Mouse (Mus musculus): ENCODE results near the gene Fcgrt.
"Not testable (repeated sequence)": the region's sequence is repeated elsewhere in the genome, so short reads cannot be mapped to it uniquely, and the experiment has no call there.

Gene Fcgrt

DNA sequence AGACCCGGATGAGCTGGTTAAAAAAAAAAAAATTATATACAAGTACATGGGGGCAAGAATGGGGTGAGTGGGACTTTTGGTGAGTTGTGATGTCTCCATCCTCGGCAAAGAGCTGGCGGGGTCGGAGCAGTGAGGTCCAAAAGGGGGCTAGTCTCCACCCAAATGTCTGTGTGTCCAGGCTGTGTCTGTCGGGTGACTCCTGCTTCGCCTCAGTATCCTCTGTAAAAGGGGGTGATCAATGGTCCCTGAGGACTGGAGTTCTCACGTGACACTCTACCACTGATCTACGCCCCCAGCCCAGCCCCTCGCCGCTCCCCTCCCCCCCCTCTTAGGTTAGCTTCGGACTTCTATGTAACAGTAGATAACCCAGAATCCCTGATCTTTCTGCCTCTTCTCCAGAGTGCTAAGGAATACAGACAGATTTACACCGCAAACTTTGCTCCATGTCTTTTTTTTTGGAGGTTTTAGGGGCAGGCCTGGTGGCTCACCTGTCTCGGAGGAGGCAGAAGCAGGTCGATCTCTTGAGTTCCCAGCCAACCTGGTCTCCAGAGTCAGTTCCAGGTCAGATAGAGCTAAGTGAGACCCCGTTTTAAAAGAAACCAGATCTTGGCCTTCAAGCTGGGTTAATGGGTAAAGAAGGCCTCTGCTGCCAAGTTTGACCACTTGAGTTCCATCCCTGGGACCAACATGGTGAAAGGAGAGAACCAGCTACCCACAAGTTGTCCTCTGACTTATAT lies 26.3 kb upstream of the Fcgrt start:
- DNase-seq (ENCODE audit: low read depth, low spot score) = no peak

DNA sequence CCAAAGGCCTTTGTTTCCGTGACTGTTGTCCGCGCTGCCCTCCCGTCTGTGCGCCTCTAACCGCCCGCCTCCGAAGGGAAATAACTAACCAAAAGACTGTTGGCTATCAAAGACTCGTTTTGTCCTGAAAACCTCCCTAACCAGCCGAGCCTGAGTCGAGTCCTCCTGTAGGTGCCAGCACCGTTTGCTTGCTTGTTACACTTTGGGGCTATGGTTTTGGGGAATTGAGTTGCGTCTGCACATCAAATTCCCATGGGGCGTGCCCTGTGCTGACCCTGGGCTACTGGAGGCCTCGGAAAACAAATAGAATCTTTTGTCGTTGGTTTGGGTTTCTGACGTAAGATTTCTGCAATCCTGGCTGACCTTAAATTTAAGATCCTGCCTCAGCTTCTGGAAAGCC lies 25.7 kb upstream of the Fcgrt start:
- DNase-seq (ENCODE audit: low read depth, low spot score) = no peak

DNA sequence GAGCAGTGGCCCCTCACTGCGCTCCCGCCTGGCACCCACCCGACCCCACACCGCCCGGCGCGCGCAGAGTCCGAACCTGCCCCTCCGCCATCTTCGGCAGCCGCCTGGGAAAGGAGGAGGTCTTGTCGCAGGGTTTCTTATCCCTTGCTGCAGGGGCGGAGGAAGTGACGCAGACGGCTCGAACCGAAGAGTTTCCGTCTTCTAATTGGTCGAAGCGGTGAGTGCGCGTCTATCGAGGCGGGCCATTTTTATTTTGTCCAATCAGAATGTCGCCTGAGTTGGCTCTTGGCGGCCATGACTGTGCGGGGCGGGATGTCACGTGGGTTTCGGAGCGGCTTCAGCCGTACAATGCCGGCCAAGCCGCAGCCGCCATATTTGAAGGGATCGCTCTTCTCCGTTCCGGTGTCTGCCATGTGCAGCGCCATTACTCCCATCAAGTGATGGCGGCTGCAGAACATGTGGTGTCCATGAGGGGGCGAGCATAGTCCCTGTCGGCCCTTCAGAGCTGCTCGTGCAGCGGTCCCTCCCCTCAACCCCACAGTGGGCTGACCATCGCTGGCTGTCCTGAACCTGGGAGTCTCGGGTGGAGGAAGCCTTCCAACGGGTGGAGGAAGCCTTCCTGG lies 25.1 kb upstream of the Fcgrt start, which contains the start of gene Rpl13a:
Rpl13a (minus strand) TSS at position 138 of the 623 bp plus-strand sequence.
- DNase-seq (ENCODE audit: low read depth, low spot score) = peak; percentile 100

DNA sequence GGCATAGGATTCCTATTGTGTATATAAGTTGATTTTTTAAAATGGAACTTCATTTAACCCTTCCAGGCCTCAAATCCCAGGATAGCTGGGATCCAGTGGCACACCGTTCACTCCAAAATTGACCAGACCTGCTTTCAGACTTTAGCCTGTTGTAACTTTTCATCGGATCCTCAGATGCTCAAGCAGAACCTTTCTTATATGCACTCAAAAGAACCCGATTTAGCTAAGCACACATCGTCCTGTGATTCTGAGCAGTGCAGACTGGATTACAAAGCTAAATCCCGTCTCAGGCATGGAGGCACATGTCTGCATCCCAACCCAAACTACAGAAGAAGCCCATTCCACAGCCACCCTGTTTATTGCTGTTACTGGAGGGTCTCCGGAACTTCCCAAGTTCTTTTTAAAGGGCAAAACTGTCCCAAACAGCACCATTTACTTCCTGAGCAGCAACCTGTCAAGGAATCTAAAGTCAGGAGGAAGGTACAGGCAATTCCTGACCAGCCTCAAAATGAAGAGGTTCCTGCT lies 24.1 kb upstream of the Fcgrt start:
- DNase-seq (ENCODE audit: low read depth, low spot score) = peak; percentile 20

DNA sequence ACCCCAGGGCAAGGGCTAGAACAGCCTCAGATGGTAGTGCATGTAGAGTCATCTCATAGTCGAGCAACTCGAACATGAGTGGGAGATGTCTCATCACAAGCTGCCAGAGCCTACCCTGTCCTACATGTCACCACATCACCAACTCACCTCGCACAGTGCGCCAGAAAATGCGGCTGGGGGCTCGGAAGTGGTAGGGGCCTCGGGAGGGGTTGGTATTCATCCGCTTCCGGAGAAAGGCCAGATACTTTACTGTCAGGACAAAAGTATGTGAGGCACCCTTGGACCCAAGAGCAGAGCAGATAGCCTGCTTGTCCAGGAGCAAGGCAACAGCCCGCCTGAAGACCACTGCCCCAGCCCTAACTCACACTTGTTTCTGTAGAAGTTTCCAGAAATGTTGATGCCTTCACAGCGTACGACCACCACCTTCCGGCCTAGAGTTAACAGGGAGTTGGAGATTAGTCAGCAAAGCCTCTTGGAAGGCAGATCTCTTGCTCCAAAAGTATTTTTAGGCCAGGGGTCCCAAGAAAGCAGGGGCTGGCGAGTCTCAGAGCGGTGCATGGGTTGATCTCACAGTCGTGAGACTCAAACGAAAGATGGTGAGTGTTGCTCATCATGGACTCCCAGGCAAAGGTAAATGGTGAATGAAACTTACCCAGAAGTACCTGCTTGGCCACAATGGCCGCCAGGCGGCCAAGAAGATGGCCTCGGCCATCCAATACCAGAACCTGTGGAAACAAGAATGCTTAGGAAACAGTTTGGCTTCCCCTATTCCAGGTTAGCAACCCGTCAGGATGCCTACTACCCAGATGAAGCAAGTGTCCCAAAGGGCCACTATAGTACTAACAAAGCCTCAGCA lies 23.4 kb upstream of the Fcgrt start:
- DNase-seq (ENCODE audit: low read depth, low spot score) = peak; percentile 52

DNA sequence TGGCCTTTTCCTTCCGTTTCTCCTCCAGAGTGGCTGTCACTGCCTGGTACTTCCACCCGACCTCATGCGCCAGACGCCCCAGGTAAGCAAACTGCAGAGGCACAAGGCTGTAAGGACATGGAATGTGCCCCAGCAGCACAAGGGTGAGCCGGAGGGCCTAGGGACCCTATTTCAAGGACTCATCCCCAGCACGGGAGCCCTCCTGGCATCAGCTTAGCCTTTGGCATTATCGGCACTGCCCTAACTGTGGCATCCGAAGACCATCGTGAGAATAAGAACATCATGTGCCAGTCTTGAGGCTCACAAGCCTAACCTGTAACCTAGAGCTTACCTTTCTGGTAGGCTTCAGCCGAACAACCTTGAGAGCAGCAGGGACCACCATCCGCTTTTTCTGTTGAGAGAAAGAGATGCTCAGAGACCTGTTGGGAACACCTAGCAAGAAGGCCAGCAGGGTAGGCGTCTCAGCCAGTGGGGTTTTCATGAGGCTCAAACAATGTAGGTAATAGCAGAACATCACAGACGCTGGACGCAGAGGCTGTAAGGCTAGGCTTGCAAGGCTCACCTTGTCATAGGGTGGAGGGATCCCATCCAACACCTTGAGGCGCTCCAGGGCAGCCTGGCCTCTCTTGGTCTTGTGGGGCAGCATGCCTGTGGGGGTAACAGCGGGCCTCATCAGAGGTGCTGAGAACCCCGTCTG lies 22.6 kb upstream of the Fcgrt start:
- no peak for DNase-seq (ENCODE audit: low read depth, low spot score)

DNA sequence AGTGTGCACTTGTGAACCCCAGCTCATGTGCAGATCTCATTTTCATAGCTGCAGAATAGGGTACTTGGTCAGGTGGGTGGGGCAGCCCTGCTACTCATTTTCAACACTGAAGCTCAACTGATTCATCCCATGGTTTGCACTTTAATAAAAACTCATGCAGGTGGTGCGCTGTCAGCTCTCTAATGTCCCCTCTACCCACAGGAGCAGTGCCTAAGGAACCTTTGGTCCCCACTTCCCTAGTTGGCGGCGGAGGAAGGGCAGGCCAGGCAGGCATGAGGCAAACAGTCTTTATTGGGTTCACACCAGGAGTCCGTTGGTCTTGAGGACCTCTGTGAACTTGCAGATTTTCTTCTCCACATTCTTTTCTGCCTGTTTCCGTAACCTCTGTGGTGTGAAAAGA lies 22.0 kb upstream of the Fcgrt start:
- DNase-seq (ENCODE audit: low read depth, low spot score) = not testable (repeated sequence)

DNA sequence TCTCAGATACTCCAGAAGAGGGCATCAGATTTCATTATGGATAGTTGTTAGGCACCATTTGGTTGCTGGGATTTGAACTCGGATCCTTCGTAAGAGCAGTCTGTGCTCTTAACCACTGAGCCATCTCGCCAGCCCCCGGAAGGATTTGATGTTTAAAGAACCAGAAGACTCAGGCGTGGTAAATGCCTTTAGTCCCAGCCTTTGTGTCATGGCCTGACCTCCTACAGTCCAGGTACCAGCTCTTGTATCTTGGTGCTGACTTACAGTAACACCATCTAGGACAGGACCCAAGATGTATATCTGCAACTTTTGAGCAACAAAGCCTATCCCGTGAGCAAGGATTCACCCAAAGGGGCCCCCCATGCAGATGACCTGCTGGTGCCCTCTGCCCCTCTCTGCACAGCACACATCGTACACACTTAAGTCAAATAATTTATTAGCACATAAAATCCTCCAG lies 21.5 kb upstream of the Fcgrt start:
- peak; percentile 69 for DNase-seq (ENCODE audit: low read depth, low spot score)

DNA sequence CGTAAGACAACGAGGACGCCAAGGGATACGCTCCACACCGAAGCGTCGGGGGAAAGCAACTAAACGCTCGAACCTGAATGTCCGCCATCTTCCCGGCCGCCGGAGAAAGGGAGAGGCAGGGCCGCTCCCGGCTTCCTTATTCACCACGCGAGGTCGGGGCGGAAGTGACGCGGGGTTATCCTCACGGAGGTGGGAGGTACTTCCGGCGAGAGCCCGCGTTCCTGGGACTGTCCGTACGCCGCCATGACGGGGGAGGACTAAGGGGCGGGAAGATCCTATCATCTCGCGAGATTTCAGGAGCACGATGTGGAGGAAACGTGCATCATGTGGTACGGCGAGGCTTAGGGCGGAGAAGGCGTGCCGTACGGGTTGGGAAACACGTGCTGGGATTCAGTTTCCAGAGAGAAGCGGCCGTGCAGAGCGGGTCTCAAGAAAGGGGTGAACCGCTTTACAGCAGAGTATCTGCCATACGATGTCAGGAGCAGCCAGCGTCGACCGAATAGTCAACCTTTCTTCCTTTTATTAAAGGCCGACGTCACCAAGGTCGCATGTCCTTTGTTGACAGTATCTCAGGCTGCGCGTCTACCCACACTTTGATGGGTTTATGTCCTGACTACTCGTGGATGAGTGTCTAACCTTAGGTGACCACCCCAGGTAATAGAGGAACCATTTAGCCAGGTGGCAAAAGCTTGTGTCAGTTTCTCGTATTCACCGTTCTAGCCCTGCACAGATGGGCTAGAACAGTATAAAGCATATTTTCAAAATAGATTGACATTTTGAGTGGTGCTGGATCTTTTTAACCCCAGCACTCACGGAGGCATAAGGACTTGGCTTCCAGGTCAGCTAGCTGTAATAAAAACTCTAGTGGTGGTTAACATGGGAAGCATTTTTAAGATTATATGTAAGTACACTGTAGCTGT lies 20.8 kb upstream of the Fcgrt start, which contains the start of gene Rps11:
Rps11 (minus strand) TSS at position 216 of the 920 bp plus-strand sequence.
- DNase-seq (ENCODE audit: low read depth, low spot score) = peak; percentile 99

DNA sequence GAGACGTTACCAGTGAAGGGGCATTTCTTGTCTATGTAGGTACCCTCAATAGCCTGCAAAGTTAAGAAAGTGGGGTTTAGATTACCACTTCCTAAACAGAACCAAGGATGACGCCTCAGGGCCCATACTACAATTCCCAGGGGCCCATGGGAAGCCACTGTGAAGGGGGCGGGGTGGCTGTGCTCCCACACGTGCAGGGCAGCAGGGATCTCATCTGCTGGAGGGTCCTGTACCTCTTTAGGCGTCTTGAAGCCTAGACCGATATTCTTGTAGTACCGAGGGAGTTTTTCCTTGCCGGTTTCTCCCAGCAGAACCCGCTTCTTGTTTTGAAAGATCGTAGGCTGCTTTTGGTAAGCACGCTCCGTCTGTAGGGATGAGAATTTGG lies 19.5 kb upstream of the Fcgrt start:
- DNase-seq (ENCODE audit: low read depth, low spot score) = peak; percentile 53

DNA sequence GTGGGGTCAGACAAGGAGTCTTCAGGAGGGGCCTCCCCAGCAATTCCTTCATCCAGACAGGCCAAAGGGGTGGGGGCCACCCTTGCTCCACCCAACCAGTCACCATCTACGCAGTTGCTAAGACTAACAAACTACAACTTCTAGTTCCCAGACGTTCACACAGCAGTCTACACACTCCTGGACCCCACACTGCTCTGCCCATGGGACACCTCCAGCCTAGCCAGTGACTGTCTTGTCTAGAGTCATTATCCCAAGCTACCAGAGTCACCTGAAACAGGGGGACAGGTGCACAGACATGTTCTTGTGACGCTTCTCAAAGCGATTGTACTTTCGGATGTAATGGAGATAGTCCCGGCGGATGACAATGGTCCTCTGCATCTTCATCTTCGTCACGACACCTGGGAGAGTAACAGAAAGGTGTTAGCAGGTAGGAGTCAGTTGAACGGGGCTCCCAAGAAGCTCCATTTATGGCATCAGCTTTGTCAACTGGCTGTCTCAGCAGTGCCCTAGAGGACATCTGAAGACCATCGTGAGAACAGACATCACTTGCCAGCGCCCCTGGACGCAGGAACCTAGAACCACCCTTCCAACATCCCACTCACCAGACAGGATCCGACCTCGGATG lies 19.0 kb upstream of the Fcgrt start:
- peak; percentile 26 for DNase-seq (ENCODE audit: low read depth, low spot score)

DNA sequence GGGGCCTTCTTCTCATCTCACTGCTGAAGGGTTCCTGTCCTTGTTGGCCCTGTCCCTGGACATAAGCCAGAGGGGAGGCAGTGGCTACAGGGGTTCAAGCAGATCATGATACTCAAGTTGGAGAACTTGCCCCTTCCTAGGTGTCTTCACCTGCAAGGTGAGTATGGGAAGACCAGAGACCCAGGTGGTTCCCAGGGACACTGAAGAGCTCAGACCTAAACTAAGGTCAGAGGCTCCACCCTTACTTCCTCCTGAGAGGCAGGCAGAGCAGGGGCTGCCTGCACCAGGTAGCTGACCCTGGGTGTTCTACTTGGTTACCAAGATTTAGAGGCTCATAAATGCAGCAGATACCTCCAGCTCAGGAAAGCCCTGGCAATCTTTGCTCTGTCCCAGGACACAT lies 18.3 kb upstream of the Fcgrt start:
- DNase-seq (ENCODE audit: low read depth, low spot score) = no peak

DNA sequence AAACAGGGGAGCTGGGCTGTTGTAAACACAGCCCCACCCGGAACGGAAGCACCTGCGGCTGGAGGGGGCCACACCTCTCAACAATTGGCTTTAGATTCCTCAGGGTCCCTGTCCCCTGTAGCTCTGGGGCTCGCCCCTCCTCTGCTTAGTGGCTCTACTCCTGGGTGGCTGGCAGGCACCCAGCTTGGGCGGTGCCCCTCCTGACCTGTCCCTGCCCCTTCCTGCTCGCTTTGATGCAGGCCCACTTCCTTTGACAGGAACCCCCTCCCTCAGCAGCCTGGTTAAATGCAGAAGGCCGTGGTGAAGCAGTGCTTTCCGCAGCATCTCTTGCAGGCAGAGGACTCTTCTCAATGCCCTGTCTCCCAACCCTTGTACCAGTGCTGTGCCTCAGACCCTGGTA lies 17.8 kb upstream of the Fcgrt start:
- DNase-seq (ENCODE audit: low read depth, low spot score) = peak; percentile 92

DNA sequence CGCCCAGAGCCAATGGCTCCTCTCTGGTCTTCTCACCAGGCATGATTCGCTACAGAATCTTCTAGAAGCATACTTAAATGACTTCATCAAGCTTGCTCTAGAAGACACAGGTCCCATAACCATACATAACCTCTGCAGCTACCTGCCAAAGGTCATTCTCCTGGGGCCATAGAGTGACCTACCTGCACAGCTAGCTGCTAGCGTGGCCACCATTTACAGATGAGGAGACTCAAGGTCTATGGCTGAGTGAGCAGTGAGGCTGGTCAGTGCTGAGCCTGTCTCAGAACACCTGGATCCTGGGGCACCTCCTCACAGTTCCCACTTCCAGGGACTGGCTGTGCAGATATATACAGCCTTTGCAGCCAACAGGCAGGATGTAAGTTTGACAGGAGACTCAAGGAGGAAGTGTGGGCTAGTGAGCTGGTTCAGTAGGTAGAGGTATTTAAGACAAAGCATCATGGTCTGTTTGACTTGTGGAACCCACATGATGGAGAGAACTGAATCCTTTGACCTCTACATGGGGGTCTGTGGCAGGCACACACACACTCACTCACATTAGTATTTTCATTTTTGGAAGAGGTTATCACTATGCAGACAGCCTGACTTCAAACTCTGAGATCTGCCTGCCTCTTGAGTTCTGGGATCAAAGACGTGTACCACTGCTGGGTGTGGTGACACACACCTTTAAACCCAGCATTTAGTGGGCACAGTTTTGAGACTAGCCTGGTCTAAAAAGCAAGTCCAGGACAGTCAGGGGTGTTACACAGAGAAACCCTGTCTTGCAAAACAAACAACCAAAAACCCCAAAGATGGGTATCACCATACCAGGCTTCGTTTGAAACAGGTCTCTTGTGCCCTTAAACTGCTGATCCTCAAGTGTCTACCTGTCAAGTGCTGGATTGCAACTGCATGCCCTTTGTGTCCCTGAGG lies 16.4 kb upstream of the Fcgrt start:
- peak; percentile 55 for DNase-seq (ENCODE audit: low read depth, low spot score)

DNA sequence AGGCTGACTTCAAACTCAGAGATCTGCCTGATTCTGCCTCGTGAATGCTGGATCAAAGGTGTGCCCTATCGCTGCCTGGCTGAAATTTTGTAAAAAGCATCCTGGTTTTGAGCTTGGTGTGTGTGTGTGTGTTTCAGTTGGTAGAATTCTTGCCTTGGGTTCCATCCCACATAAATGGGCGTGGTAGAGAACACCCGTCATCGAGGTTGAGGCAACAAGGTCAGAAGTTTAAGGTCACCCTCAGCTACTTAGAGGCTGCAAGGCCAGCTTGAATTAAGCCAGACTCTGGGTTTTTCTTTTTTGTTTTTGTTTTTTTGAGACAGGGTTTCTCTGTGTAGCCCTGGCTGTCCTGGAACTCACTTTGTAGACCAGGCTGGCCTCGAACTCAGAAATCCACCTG lies 14.7 kb upstream of the Fcgrt start:
- no peak for DNase-seq (ENCODE audit: low read depth, low spot score)

DNA sequence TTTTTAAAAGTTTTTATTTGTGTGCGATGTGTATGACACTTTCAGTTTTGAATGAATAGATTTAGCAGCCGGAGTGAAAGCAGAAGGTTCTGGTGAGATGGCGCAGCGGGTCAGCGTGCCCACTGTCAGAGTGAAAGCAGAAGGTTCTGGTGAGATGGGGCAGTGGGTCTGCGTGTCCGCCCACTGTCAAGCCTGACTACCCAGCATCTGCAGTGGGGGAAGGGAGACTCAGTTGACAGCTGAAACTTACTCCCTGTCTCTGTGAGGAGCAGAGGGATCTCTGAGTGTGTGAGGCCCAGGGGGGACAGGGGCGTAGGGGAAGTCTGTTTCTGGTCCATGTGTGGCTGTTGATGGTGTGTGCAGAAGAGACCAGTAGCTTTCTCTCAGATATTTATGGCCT lies 13.9 kb upstream of the Fcgrt start:
- DNase-seq (ENCODE audit: low read depth, low spot score) = no peak

DNA sequence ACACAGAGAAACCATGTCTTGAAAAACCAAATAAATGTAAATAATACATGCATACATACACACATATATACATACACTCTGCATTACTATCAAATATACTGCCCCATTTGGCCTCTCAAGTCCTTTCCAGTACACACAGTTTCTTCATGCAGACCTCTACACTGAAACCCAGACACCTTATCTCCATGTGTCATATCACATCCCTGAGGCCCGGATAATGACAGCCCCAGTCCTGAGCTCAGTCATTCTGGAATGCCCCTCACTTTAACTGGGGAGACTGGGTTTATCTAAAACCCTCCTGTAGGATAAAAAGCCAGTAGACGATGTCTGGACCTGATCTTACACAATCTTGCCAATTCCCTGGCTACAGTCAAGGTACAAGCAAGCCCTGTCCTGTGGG lies 9.8 kb upstream of the Fcgrt start:
- no peak for DNase-seq (ENCODE audit: low read depth, low spot score)

DNA sequence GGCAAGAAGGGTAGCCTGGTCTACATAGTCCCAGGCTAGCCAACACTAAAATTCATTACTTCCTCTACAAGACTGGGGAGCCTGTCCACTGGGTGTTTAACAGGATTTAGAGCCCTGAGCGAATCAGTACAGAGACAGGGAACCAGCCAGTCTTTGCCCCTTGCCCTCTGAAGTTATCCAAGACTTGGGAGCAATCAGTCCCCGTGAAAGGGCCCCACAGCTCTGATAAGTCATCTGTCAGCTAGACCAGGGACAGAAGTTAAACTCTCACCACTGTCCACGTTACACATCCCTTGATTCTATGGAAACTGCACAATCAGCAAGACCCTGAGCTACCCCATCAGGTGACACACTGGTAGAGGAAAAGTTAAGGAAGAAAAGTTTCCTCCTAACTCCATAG lies 8.9 kb upstream of the Fcgrt start:
- DNase-seq (ENCODE audit: low read depth, low spot score) = no peak

DNA sequence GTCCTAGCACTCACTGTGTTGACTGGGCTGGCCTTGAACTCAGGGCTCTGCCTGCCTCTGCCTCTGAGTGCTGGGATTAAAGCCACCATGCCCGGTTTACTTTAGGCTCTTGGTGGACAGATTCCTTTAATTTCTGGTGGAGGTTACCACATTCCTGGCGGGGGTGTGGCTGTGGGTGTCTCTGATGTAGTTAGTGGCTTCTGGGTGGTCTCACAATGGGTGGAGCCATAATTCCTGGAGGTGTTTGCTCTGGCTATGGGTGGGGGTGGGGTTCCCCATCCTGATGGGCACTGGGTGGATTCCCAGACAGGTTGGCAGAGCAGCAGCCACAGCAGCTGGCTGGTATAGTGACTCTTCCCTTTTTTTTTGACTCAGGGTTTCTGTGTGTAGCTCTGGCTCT lies 8.3 kb upstream of the Fcgrt start:
- DNase-seq (ENCODE audit: low read depth, low spot score) = no peak

Measured in CD4-positive helper T cell, adult 2 months (primary cell).